Mouse (Mus musculus): ENCODE measurements around the gene Btbd7.

- TF ChIP-seq POLR2A (IDR thresholded peaks at IDR 0.05; ENCODE audit: insufficient read depth, low read depth, low read length) (no peak), CTCF (IDR thresholded peaks at IDR 0.05; ENCODE audit: insufficient read depth, low read depth, low read length) (no peak)
Measured at GRCm38 (mm10) chr12:102838271-102838670, 40.0 kb downstream of the Btbd7 start.
